Mouse (Mus musculus): ENCODE measurements around the gene Cdc42ep5.

Cdc42ep5 gene

DNA sequence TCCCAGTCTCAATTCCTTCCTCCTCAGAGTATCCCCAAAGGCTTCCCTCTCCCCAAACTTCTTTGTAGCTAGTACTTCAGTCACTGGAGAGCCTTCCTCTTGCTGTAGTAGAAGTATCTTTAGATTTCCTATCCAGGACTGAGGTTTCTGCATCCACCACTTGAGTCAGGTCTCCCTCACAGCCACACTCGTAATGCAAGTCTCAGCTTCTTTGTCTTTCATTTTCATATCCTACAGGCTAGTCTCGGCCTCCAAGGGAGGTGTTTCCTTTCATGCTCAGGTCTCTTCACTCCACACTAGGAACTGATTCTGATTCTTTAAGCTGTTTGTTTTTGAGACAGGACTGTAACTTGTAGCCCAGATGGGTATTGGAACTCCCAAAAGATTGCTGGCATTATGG, 26.5 kb downstream of the Cdc42ep5 start:
- CTCF ChIA-PET = interaction anchor here in 2 of 4 experiments (0.8 to 0.9 kb wide), 2 partner anchors 289 to 333 kb away, joined by 3 read pairs; no protein-coding TSS in a partner anchor
- POLR2A ChIA-PET = interaction anchor here in 3 of 4 experiments (0.9 to 18.6 kb wide), 14 partner anchors 7 to 493 kb away, joined by 3 to 273 read pairs (median 26); partner anchors contain the start of genes Leng9 (in 3 of the 3), Cdc42ep5 (in 2 of the 3), Cnot3 (in 1 of the 3) and Ttyh1 (in 1 of the 3)

DNA sequence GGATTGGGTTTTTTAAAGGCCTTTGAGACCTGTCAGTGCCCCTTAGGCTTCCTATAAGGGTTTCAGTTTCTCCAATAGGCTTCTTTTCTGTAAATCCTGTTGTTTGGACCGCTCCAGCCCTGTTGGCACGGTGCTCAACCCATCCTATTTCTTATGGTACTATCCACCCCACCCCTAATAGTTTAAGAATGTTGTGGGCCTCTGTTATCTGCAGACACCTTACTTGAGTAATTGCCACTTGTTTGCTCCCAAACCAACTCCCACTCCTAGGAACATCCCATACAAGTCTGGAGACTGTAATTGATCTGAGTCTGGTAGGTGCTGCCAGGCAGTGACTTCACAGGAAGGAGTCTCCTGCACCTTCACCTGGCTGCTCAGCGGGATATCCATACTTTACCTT, 26.9 kb downstream of the Cdc42ep5 start:
- CTCF ChIA-PET = interaction anchor here in 2 of 4 experiments (2.2 to 2.4 kb wide), 2 partner anchors 8 to 13 kb away, joined by 11 to 18 read pairs; no protein-coding TSS in a partner anchor
- POLR2A ChIA-PET = interaction anchor here in 3 of 4 experiments (1.2 to 18.6 kb wide), 19 partner anchors 9 to 492 kb away, joined by 3 to 273 read pairs (median 15); partner anchors contain the start of genes Leng9 (in 3 of the 3), Cdc42ep5 (in 2 of the 3), Cnot3 (in 1 of the 3) and Ppp1r12c (in 1 of the 3)

DNA sequence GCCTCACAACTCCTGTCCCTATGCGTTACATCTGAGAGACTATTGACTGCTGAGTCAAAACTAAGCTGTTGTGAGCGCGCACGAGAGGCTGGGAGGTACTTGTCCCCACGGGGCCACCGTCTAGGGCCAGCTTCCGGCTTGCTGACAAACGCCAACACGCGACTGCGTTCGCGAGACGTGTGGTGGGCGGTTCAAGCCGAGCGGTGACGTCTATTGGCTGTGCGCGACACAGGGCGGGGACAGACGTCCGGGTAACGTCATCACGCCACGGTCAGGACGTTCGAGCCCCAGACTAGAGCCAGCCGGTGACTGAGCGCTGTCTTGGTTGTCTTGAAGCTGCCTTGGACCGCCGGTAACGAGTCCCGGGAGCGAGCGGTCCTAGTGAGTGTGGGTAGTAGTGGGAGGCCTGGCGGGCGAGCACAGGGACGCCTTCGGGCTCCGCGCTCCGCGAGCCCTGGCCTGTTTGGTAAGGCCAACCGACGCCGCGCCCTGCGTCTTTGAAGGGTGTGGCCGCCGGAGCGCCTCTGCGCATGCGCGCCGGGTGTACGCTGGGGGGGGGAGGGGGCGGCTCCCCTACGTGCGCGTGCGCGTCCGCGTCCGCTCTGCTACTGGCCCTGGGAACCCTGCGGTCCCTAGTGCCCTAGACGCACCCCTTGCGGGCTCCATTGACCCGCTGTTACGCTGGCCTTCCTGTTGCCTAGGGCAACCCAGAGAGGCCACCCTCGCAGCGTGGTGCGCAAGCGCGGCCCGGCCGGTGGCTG, 27.7 kb downstream of the Cdc42ep5 start, which contains the start of gene Leng8:
TSS of gene Leng8 (plus strand) at position 269 of the 761 bp plus-strand sequence.
- ChIA-PET CTCF (interaction anchor here (0.6 to 2.4 kb wide), 14 partner anchors 9 to 519 kb away, joined by 3 to 18 read pairs (median 6); partner anchors contain the start of genes Ndufa3 (in 1 of the 4), Tnni3 (in 1 of the 4) and Ttyh1 (in 1 of the 4)), POLR2A (interaction anchor here (0.6 to 18.6 kb wide), 90 partner anchors 10 to 877 kb away, joined by 3 to 273 read pairs (median 5); partner anchors contain the start of genes Leng9 (in 4 of the 4), Cdc42ep5 (in 3 of the 4), Mboat7 (in 3 of the 4) and Ube2s (in 3 of the 4))

DNA sequence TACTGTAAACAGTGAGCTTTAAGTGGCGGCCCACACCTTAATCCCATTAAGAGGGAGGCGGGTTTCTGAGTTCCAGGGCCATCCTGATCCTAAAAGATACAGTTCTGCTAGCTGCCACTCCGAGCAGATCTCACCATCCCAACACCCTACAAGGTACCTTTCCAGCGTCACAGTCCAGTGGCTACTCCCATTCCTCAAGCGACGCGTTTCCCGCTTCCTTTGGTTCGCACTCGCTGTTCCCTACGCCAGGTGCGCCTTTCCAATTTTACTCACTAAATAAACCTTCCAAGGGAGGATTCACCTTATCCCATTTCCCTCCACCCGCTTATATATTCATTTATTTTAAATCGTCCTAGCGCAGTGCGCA, 28.3 kb downstream of the Cdc42ep5 start:
- CTCF ChIA-PET = interaction anchor here (0.6 to 2.4 kb wide), 15 partner anchors 9 to 519 kb away, joined by 3 to 18 read pairs (median 5); partner anchors contain the start of genes Ndufa3 (in 1 of the 4), Tnni3 (in 1 of the 4) and Ttyh1 (in 1 of the 4)

DNA sequence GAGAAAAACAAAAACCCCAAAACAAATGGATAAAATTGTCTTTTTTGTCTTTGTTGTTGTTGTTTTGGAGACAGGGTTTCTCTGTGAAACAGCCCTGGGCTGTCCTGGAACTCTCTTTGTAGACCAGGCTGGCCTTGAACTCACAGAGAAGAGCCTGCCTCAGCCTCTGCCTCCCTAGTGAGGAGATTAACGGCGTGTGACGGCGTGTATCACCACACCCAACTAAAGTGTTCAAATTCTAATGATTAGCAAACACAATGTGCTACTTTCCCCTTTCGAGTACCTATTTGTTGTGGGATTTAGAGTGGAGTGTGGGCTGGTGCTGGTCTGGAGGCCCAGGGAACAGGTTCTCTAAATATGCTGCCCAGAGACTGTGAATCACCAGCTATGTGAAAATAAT, 29.7 kb downstream of the Cdc42ep5 start:
- ChIA-PET CTCF (interaction anchor here in 1 of 4 experiments (1.6 kb wide), 1 partner anchor 11 kb away, joined by 5 read pairs; no protein-coding TSS in a partner anchor), POLR2A (interaction anchor here in 2 of 4 experiments (0.8 to 18.6 kb wide), 9 partner anchors 11 to 429 kb away, joined by 3 to 273 read pairs (median 19); partner anchors contain the start of genes Leng9 (in 2 of the 2), Rps9 (in 1 of the 2) and Ttyh1 (in 1 of the 2))

More for the DNA sequence above, 28.3 kb downstream of the Cdc42ep5 start:
- POLR2A ChIA-PET = interaction anchor here (0.6 to 18.6 kb wide), 87 partner anchors 10 to 878 kb away, joined by 3 to 273 read pairs (median 5); partner anchors contain the start of genes Leng9 (in 4 of the 4), Cdc42ep5 (in 3 of the 4), Mboat7 (in 3 of the 4) and Ube2s (in 3 of the 4)

DNA sequence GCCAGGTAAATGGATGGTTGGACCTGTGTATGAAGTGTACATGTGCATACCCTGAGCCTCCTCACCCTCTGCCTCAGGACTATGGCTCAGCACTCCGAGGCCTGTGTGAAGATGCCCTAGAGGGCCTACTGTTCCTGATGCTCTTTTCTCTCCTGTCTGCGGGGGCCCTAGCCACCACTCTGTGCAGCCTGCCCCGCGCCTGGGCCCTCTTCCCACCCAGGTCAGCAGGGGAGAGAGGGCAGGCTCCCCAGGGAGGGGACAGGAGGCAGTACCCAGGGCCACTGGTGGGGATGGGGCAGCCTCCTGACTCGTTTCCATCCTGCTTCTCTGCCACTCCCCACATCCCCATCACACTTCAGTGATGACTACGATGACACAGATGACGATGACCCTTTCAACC, 31.7 kb downstream of the Cdc42ep5 start:
- ChIA-PET CTCF (interaction anchor here in 2 of 4 experiments (1.6 to 3.9 kb wide), 3 partner anchors 9 to 294 kb away, joined by 4 to 31 read pairs (median 5); no protein-coding TSS in a partner anchor), POLR2A (interaction anchor here in 3 of 4 experiments (0.6 to 18.6 kb wide), 5 partner anchors 9 to 380 kb away, joined by 3 to 273 read pairs (median 93); partner anchors contain the start of genes Leng9 (in 1 of the 3) and Ttyh1 (in 1 of the 3))

DNA sequence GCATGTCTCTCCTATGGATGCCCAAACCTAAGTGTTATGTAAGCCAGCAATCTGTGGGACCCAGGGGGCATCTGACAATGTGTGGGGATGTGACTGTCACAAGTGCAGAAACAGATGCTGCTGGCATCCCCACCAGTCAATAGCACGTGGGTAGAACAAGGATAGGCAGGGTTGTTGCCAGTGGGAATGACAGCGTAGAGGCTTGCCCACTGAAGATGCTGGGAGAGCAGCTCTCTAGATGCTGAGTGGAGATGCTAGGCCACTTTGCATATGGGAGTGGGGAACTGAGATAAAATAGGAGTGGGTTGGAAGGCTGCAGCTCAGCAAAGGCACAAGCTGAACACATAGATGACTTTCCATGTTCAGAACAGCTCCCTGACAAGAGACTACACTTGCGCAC, 32.1 kb downstream of the Cdc42ep5 start:
- ChIA-PET POLR2A (interaction anchor here in 2 of 4 experiments (2.5 to 18.6 kb wide), 3 partner anchors 9 to 16 kb away, joined by 11 to 273 read pairs (median 176); partner anchors contain the start of genes Leng9 (in 1 of the 2) and Ttyh1 (in 1 of the 2)), CTCF (interaction anchor here in 2 of 4 experiments (1.6 to 3.9 kb wide), 2 partner anchors 294 to 295 kb away, joined by 4 to 31 read pairs; no protein-coding TSS in a partner anchor)

DNA sequence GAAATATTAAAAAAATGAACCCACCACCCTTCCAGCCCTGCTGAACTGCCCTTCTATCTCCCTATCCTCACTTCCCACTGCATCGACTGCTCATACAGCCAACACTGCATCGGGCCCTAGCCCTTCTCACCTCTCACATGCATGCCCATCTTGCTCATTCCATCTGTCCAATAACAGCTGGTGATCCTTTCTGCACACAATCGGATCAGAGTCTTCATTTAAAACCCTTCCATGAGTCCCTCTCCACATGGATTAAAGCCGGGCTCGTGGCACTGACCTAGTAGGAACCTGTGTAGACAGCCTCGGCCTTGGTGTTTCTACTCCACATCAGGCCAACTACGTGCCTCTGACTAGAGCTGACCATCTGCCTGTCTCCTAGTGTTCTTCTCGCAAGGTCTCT, 32.7 kb downstream of the Cdc42ep5 start:
- POLR2A ChIA-PET = interaction anchor here in 3 of 4 experiments (1.3 to 18.6 kb wide), 6 partner anchors 9 to 465 kb away, joined by 3 to 273 read pairs (median 7); partner anchors contain the start of genes Leng9 (in 1 of the 3) and Ttyh1 (in 1 of the 3)
- CTCF ChIA-PET = interaction anchor here in 3 of 4 experiments (0.5 to 3.9 kb wide), 10 partner anchors 12 to 342 kb away, joined by 3 to 31 read pairs (median 8); partner anchors contain the start of genes Rdh13 (in 1 of the 3) and Ttyh1 (in 1 of the 3)

DNA sequence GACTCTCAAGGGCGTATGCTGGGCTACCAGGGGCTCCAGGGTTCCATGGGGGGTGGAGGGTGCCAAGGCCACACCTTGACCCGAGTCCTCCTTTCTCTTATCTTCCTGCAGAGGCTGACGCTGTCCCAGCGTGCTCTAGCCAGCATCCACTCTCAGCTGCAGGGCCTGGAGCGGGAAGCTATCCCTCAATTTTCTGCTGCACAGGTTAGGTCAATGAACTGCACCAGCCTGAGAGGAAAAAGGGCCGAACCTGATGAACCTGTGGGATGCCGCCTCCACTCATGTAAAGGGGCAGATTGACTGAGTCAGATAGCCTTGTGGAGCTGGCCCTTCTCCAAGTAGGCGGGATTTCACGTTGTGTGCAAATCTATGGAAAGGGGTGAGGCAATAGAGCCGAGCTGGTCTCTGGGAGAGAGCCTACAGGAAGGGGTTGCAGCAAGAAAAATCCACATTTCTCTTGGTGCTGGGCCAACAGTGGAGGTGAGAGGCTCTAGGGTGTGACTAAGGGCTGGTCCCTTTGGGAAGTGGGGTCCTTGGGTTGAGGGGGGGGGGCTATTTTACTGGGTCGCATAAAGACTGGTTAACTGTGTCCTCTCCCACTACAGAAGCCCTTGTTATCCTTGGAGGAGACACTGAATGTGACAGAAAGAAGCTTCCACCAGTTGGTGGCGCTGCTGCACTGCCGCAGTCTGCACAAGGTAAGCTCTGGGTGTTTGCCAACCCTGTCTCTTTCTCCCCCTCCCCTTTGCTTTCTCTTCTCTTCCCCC, 33.8 kb downstream of the Cdc42ep5 start:
- ChIA-PET CTCF (interaction anchor here (0.6 to 3.9 kb wide), 65 partner anchors 10 to 893 kb away, joined by 3 to 31 read pairs (median 4); partner anchors contain the start of genes Leng9 (in 1 of the 4), Mboat7 (in 1 of the 4), Rdh13 (in 1 of the 4) and Tnni3 (in 1 of the 4)), POLR2A (interaction anchor here in 3 of 4 experiments (0.6 to 2.5 kb wide), 34 partner anchors 8 to 799 kb away, joined by 3 to 11 read pairs (median 5); partner anchors contain the start of genes Cdc42ep5 (in 2 of the 3), Leng9 (in 2 of the 3), Cnot3 (in 1 of the 3) and Leng1 (in 1 of the 3))

DNA sequence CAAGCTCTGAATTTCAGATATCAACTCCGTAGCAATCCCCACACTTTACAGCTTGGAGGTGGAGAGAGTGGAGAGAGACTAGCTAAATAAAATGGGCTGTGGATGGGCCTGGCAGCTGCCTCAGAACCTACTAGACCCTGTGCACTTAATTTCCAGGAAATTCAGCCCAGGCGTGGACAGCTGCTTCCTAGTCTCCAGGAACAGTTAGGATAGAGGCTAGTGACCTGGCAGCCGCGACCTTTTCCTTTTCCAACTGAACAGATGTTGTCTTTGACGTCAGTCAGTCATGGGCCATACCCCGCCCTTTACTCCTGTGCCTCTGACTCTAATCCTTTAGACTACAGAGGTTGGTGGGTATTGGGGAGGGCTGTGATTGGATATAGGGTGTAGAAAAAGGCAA, 35.8 kb downstream of the Cdc42ep5 start:
- CTCF ChIA-PET = interaction anchor here in 2 of 4 experiments (0.7 kb wide), 2 partner anchors 343 to 397 kb away, joined by 3 to 4 read pairs; no protein-coding TSS in a partner anchor

DNA sequence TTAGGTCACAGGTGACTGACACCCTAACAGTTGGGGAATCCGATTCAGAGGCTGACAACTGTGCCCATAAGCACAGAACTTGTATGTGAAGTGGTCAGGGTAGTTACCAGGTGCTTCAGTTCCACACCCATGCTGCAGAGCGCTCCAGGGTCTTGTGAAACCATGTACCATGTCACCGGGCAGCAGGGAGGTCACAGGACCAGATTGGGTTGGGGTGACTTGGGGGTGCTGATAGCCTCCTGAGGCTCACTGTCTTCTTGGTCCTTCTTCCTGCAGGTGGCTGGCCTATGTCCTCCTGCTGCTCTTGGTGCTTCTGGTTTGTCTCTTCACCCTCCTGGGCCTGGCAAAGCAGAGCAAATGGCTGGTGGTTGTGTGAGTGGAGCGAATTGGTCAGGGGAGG, 36.8 kb downstream of the Cdc42ep5 start:
- POLR2A ChIA-PET = interaction anchor here in 2 of 4 experiments (1.2 to 9.6 kb wide), 4 partner anchors 8 to 18 kb away, joined by 4 to 273 read pairs (median 90); partner anchors contain the start of genes Leng8 (in 2 of the 2), Leng9 (in 1 of the 2) and Ttyh1 (in 1 of the 2)
- CTCF ChIA-PET = no interaction called here

More for the DNA sequence above, 35.8 kb downstream of the Cdc42ep5 start:
- POLR2A ChIA-PET = interaction anchor here in 3 of 4 experiments (0.5 to 2.0 kb wide), 8 partner anchors 10 to 830 kb away, joined by 3 to 11 read pairs (median 4); partner anchors contain the start of genes Ppp1r12c (in 1 of the 3), Tsen34 (in 1 of the 3) and Ttyh1 (in 1 of the 3)

DNA sequence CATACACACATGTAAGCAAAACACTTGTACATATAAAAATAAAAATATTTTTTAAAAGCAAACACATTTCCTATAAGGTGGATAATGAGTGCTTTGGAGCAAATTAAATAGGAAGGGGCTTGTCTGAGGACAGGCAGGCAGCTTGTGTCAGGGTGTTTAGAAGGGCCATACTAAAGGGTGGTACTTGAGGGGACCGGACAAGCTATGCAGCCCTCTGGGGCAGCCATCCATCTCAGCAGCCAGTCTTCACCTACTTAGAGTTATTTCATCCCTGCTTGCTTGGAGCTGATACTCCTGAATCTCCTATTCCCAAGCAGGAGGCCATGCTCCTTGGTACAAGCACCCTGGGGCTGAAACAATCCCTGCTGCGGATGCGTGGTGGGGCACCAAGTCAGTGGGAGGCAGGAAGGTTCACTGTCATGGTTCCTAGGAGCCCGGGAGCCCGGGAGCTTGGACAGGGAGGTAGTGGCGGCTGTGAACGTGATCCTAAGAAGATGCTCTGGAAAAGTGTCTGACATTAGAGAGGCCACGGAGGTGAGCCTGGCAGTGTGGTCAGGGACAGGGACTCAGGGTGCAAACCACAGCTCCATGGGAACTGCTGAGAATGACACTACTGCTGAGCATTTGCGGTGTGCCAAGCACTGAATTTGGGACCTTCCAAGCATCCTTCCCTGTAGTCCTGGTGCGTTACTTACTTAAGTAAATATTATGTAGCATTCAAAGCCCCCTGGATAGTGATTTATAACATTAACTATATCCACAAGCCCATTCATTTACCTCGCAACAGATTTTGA, 37.5 kb downstream of the Cdc42ep5 start:
- ChIA-PET POLR2A (interaction anchor here in 3 of 4 experiments (2.6 to 9.6 kb wide), 8 partner anchors 9 to 434 kb away, joined by 10 to 273 read pairs (median 26); partner anchors contain the start of genes Leng8 (in 3 of the 3), Leng9 (in 2 of the 3), Cdc42ep5 (in 1 of the 3) and Mboat7 (in 1 of the 3)), CTCF (no interaction called here)

DNA sequence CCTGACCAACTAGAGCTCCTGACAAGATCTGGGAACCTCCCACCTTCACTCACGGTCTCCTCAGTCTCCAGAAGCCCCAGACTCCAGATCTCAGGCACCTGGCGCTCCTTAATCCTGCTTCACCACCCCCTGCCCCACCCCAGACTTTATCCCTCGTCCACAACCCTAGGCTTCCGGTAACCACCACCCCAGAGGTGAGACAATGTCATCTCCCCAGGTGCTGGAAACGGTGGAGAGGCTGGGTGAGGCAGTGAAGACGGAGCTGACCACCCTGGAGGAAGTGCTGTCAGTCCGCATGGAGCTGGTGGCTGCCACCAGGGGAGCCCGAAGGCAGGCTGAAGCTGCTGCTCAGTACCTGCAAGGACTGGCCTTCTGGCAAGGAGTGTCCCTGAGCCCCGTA, 39.4 kb downstream of the Cdc42ep5 start:
- POLR2A ChIA-PET = interaction anchor here (0.6 to 9.6 kb wide), 79 partner anchors 9 to 941 kb away, joined by 3 to 273 read pairs (median 4); partner anchors contain the start of genes Leng8 (in 4 of the 4), Cdc42ep5 (in 3 of the 4), Cnot3 (in 3 of the 4) and Leng9 (in 3 of the 4)

DNA sequence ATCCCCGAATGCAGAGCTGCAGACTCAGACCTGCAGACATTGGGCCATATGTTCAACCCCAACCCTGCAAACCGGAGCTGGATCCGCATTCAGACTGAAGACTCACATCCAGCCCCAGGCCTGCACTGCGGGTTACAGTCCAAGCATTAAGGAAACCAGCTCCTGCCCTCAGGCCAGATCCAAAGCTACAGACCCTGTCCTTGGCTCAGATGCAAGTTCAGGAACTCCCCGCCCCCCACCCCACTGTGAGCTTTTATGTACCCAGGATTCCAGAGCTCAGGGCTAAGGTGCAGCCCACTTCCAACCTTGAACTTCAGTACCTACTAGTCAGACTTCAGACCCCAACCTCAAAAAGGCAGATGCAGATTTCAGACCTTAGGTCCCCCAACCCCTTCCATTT, 39.8 kb downstream of the Cdc42ep5 start:
- CTCF ChIA-PET = interaction anchor here (0.5 to 2.9 kb wide), 32 partner anchors 9 to 675 kb away, joined by 3 to 21 read pairs (median 5); partner anchors contain the start of genes Leng8 (in 3 of the 4), Rdh13 (in 2 of the 4), Tnni3 (in 2 of the 4) and Cdc42ep5 (in 1 of the 4)
- POLR2A ChIA-PET = interaction anchor here (0.6 to 9.6 kb wide), 84 partner anchors 9 to 941 kb away, joined by 3 to 273 read pairs (median 4); partner anchors contain the start of genes Leng8 (in 4 of the 4), Cdc42ep5 (in 3 of the 4), Leng9 (in 3 of the 4) and Mboat7 (in 3 of the 4)

More for the DNA sequence above, 39.4 kb downstream of the Cdc42ep5 start:
- CTCF ChIA-PET = interaction anchor here (0.5 to 2.9 kb wide), 32 partner anchors 11 to 675 kb away, joined by 3 to 21 read pairs (median 5); partner anchors contain the start of genes Leng8 (in 3 of the 4), Rdh13 (in 2 of the 4), Cdc42ep5 (in 1 of the 4) and Dnaaf3 (in 1 of the 4)

DNA sequence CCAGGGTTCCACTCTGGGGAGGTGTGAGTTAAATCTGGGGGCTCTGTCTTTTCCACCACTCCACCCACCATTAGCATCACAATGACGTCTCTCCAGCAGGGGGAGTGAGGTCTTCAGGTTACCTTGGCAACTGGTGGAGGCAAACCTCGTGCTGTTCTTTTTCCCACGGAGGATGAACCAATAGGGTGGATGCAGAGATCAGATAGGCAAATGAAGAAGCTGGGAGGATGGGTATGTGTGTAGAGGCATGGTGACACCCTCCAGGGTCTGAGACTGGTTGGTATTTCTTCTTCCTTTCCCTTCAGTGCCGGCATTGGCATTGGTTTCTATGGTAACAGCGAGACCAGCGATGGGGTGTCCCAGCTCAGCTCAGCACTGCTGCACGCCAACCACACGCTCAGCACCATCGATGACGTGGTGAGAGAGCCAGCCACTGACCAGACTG, 40.3 kb downstream of the Cdc42ep5 start:
- ChIA-PET CTCF (interaction anchor here in 3 of 4 experiments (0.7 to 2.9 kb wide), 22 partner anchors 10 to 508 kb away, joined by 3 to 21 read pairs (median 5); partner anchors contain the start of genes Leng8 (in 3 of the 3), Tnni3 (in 2 of the 3), Cdc42ep5 (in 1 of the 3) and Ndufa3 (in 1 of the 3)), POLR2A (interaction anchor here (0.6 to 9.6 kb wide), 74 partner anchors 9 to 890 kb away, joined by 3 to 273 read pairs (median 4); partner anchors contain the start of genes Leng8 (in 4 of the 4), Cdc42ep5 (in 3 of the 4), Leng9 (in 3 of the 4) and Mboat7 (in 3 of the 4))

Data from embryonic stem cell, embryonic (primary cell).